Mouse (Mus musculus) E14TG2a.4 (cell line): ENCODE measurements at regions not wholly inside any gene's neighbourhood (a gene's known extent, or its start where the extent isn't known, plus 50 kb on each side); places are given as distances from the start of the nearest gene placed in this dataset.

Experiments used
- CTCF ChIP-seq: conservative IDR thresholded peaks from 2 replicates; pipeline ENCODE4 v1.5.1; 2014; ENCODE audit warnings: low read length
- NANOG ChIP-seq: IDR thresholded peaks from 2 replicates; pipeline ENCODE4 v1.6.1; 2014; ENCODE audit warnings: borderline replicate concordance, low read length, mixed read lengths
- POU5F1 ChIP-seq: IDR thresholded peaks from 2 replicates; pipeline ENCODE4 v1.6.1; 2014; ENCODE audit warnings: low read length, borderline replicate concordance

DNA sequence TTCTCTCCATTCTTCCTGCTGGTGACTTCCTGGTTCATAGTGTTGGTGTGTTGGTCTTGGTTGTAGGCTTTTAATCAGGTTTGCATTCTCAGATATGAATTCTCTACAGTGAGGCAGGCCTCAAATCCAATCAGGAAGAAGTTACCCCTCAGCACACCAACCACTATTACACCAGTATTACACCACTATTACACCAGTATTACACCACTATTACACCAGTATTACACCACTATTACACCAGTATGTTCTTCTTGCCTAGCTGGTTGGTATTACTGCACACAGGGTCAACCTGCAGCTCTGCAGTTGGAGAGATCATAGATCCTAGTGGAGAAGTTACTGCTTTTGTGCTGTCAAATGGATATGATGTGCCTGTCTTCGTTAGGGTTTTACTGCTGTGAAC, 129.6 kb downstream of the Tmem17 start:
- TF ChIP-seq CTCF, result no peak
- TF ChIP-seq NANOG, result no peak
- no peak for TF ChIP-seq POU5F1
